Mouse (Mus musculus): ENCODE data around the gene Tmc2. TPM values are rescaled to one million over a fixed set of nuclear protein-coding genes. Genes with fewer than 3 reads are reported as not detected.

Gene Tmc2
- total RNA-seq (2015) (not detected in 2 replicates), total RNA-seq (2017) (not detected in 2 replicates)

- ATAC-seq (replicated peaks; ENCODE audit: poor library complexity) = no peak
These were observed at the start of gene Tmc2 for GRCm38 (mm10) chr2:130194894-130195293. Tmc2 (plus strand) TSS chr2:130195194.

GRCm38 (mm10) chr2:130146089-130146668 lies 48.8 kb upstream of the Tmc2 start:
- ATAC-seq (replicated peaks; ENCODE audit: poor library complexity) = no peak

GRCm38 (mm10) chr2:130155171-130155570 lies 39.8 kb upstream of the Tmc2 start:
- no peak for ATAC-seq (replicated peaks; ENCODE audit: poor library complexity)

- ATAC-seq (replicated peaks; ENCODE audit: poor library complexity) = no peak
These were observed 39.1 kb upstream of the Tmc2 start for GRCm38 (mm10) chr2:130155851-130156250.

GRCm38 (mm10) chr2:130157231-130158087 lies 37.5 kb upstream of the Tmc2 start:
- ATAC-seq (replicated peaks; ENCODE audit: poor library complexity) = no peak

GRCm38 (mm10) chr2:130158088-130158437 lies 36.9 kb upstream of the Tmc2 start:
- ATAC-seq (replicated peaks; ENCODE audit: poor library complexity) = no peak

GRCm38 (mm10) chr2:130162701-130163100 lies 32.3 kb upstream of the Tmc2 start:
- ATAC-seq (replicated peaks; ENCODE audit: poor library complexity) = no peak

- peak; percentile 76 for ATAC-seq (replicated peaks; ENCODE audit: poor library complexity)
These were observed 28.4 kb upstream of the Tmc2 start for GRCm38 (mm10) chr2:130166311-130167214.

- ATAC-seq (replicated peaks; ENCODE audit: poor library complexity) = peak; percentile 77
These were observed 27.1 kb upstream of the Tmc2 start for GRCm38 (mm10) chr2:130167861-130168260.

GRCm38 (mm10) chr2:130171674-130172073 lies 23.3 kb upstream of the Tmc2 start:
- ATAC-seq (replicated peaks; ENCODE audit: poor library complexity) = no peak

GRCm38 (mm10) chr2:130176820-130177219 lies 18.2 kb upstream of the Tmc2 start:
- ATAC-seq (replicated peaks; ENCODE audit: poor library complexity) = no peak

- ATAC-seq (replicated peaks; ENCODE audit: poor library complexity) = 0 out of 2 replicates have a peak, but pooled peaks have one; percentile 4
These were observed 16.7 kb upstream of the Tmc2 start for GRCm38 (mm10) chr2:130178381-130178705.

- peak; percentile 89 for ATAC-seq (replicated peaks; ENCODE audit: poor library complexity)
These were observed 16.1 kb upstream of the Tmc2 start, which contains the start of gene Snrpb for GRCm38 (mm10) chr2:130178706-130179506. Snrpb (minus strand) TSS chr2:130179403.

GRCm38 (mm10) chr2:130179507-130180019 lies 15.4 kb upstream of the Tmc2 start:
- ATAC-seq (replicated peaks; ENCODE audit: poor library complexity) = peak; percentile 43

- no peak for ATAC-seq (replicated peaks; ENCODE audit: poor library complexity)
These were observed 6.6 kb upstream of the Tmc2 start for GRCm38 (mm10) chr2:130188391-130188790.

- ATAC-seq (replicated peaks; ENCODE audit: poor library complexity) = no peak
These were observed 6.0 kb downstream of the Tmc2 start for GRCm38 (mm10) chr2:130200961-130201360.

GRCm38 (mm10) chr2:130207376-130207775 lies 12.4 kb downstream of the Tmc2 start:
- no peak for ATAC-seq (replicated peaks; ENCODE audit: poor library complexity)

- ATAC-seq (replicated peaks; ENCODE audit: poor library complexity) = no peak
These were observed 13.0 kb downstream of the Tmc2 start for GRCm38 (mm10) chr2:130207996-130208395.

- ATAC-seq (replicated peaks; ENCODE audit: poor library complexity) = no peak
These were observed 14.6 kb downstream of the Tmc2 start for GRCm38 (mm10) chr2:130209636-130210035.

- no peak for ATAC-seq (replicated peaks; ENCODE audit: poor library complexity)
These were observed 16.6 kb downstream of the Tmc2 start for GRCm38 (mm10) chr2:130211581-130211980.
